Mouse (Mus musculus): ENCODE measurements around the gene Zfp160.

DNA sequence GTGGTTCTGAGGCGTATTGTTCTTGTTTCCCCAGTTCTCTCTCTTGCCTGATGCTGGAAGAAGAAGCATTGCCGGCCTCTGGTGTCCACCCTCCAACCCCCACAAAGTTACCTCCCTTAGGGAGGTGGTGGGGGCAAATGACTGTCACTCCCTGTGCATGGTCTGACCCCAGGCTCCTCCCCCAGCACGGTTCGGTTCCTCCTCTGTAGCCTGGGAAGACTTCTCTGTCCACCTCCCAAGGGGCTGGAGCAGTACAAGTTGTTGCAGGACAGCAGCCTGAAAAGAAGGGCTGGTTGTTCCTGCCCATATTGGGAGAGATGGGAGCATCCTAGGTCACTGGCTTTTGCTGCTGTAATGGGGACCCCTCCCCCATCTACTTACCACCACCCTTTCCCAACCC, 43.3 kb upstream of the Zfp160 start:
- TF ChIP-seq CTCF (IDR thresholded peaks at IDR 0.05; ENCODE audit: insufficient read depth, low read length) (no peak), POLR2A (IDR thresholded peaks at IDR 0.05; ENCODE audit: borderline replicate concordance, extremely low read depth, low read depth, low read length) (no peak)
